10 mouse cellular contexts compared by ENCODE assay signal in the genomic region with DNA sequence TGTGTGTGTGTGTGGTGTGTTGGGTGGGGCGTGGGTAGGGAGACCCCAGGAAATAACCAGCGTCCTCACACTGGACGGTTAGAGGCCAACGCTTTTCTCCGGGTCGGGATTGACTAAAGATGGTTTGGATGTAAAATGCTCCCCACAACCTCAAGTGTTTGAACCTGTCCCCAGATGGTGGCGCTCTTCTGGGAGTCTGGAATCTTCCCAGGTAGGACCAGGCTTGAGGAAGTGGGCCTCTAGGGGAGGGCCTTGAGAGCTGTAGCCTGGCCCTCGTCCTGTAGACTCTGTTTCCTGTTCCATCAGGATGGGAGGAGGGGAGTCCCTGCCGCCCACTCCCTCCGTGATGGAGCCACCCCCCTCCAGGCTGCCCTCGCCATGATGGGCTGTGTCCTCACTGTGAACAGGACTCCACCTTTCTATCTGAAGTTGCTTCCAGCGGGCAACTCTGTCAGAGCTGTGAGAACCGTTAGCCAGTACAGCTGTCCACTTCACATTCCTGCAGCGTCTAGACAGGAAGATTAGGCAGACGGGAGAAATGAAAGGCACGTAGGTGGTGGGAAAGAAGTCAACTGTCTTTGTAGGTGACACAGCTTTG.
DNase-seq lines count a peak whose midpoint lies in the region; ATAC-seq and TF ChIP-seq lines count a peak whose summit lies in the region.
"Had no signal": no experiment of that assay in that cellular context is flagged by ENCODE, and none has a peak within 500 bp of the region (broad histone marks: within the 10 kb centered on the region; RNA-seq: fewer than 3 reads in every experiment).

No protein-coding gene starts in this region.

- H3K4me3 ChIP-seq in heart, adult 2 months: no peak overlapping the region
- no peak overlapping the region for H3K4me3 ChIP-seq in MEL (ENCODE audit: control insufficient read depth in 1 of 2, insufficient read depth in 1 of 2, low read depth in 2 of 2, low read length in 2 of 2)
- no peak overlapping the region for H3K4me3 ChIP-seq in embryonic fibroblast, embryonic 13.5 days (ENCODE audit: insufficient read depth, low read length)
- no peak overlapping the region for H3K4me3 ChIP-seq in limb, embryonic 11.5 days (ENCODE audit: low read depth, low read length)
- H3K4me3 ChIP-seq: layer of hippocampus, adult 2 months; midbrain, embryonic 13.5 days had no signal

- H3K4me2 ChIP-seq in limb, embryonic 11.5 days (ENCODE audit: low read depth, severe bottlenecking): no peak overlapping the region
- H3K4me2 ChIP-seq: midbrain, embryonic 13.5 days had no signal

- H3K36me3 ChIP-seq in heart, adult 2 months (ENCODE audit: control insufficient read depth, insufficient read depth, low read length): no peaks in the 10 kb centered on the region
- H3K36me3 ChIP-seq in MEL (ENCODE audit: control insufficient read depth in 1 of 2, insufficient read depth in 2 of 2, low read length in 2 of 2): no peaks in the 10 kb centered on the region
- no peaks in the 10 kb centered on the region for H3K36me3 ChIP-seq in limb, embryonic 11.5 days (ENCODE audit: control insufficient read depth, insufficient read depth, low read length)
- H3K36me3 ChIP-seq: midbrain, embryonic 13.5 days had no signal

- 0 out of 2 replicates have a peak, but pooled peaks have one; percentile 26 for ATAC-seq in limb, embryonic 11.5 days (ENCODE audit: insufficient number of reproducible peaks, low FRiP score, low TSS enrichment, low read depth)
- ATAC-seq: midbrain, embryonic 13.5 days had no signal

- peak overlapping the region; percentile 2; the same call in 1 of the 2 replicates for H3K27ac ChIP-seq in heart, adult 2 months
- H3K27ac ChIP-seq in MEL (ENCODE audit: control insufficient read depth, low read depth, low read length): no peak overlapping the region
- peak overlapping the region; percentile 82 for H3K27ac ChIP-seq in embryonic fibroblast, embryonic 13.5 days (ENCODE audit: insufficient read depth, low read length)
- peak overlapping the region; percentile 61; the same call in 1 of the 2 replicates for H3K27ac ChIP-seq in limb, embryonic 11.5 days (replicated peaks; ENCODE audit: low read depth, low read length)
- H3K27ac ChIP-seq: layer of hippocampus, adult 2 months; midbrain, embryonic 13.5 days had no signal

- peak in 1 of 2 experiments; percentile 60 for DNase-seq in heart, adult 2 months
- DNase-seq in heart, postnatal 25 days (ENCODE audit: low spot score): no peak
- no peak for DNase-seq in MEL (ENCODE audit: low read depth, low spot score)
- peak; percentile 42 for DNase-seq in limb, embryonic 11.5 days (ENCODE audit: low spot score)
- DNase-seq in MN1 (ENCODE audit: low spot score): no peak
- no peak for DNase-seq in T-cell, adult 2 months (ENCODE audit: low spot score)
- DNase-seq in testis, postnatal 14 days (ENCODE audit: low spot score): no peak

- H3K27me3 ChIP-seq in heart, adult 2 months (ENCODE audit: control insufficient read depth, insufficient read depth, low read length): no peaks in the 10 kb centered on the region
- no peaks in the 10 kb centered on the region for H3K27me3 ChIP-seq in MEL (ENCODE audit: control insufficient read depth in 1 of 2, insufficient read depth in 2 of 2, low read length in 2 of 2)
- no peaks in the 10 kb centered on the region for H3K27me3 ChIP-seq in limb, embryonic 11.5 days (ENCODE audit: control insufficient read depth, insufficient read depth, low read length)
- H3K27me3 ChIP-seq: midbrain, embryonic 13.5 days had no signal

- no peaks in the 10 kb centered on the region for H3K79me2 ChIP-seq in heart, adult 2 months (replicated peaks; ENCODE audit: control insufficient read depth, insufficient read depth, low read length)
- H3K79me2 ChIP-seq in MEL (ENCODE audit: control insufficient read depth, insufficient read depth, low read length, poor library complexity): no peaks in the 10 kb centered on the region

- TF ChIP-seq CTCF in heart, adult 2 months (IDR thresholded peaks at IDR 0.05): peak; percentile 29
- TF ChIP-seq CTCF in MEL (IDR thresholded peaks at IDR 0.05 in 2 of 3, conservative IDR thresholded peaks at IDR 0.05 in 1 of 3; ENCODE audit: control insufficient read depth in 1 of 3, insufficient read depth in 1 of 3, low read depth in 2 of 3, low read length in 3 of 3, poor library complexity in 1 of 3, severe bottlenecking in 1 of 3): peak in 2 of 3 experiments; percentile 7 to 16; a peak in 2 of 6 replicates
- TF ChIP-seq CTCF in embryonic fibroblast, embryonic 13.5 days (IDR thresholded peaks at IDR 0.05; ENCODE audit: borderline replicate concordance, insufficient read depth, low read length): no peak

- TF ChIP-seq POLR2A in heart, adult 2 months (IDR thresholded peaks at IDR 0.05; ENCODE audit: insufficient read depth, low read depth, low read length): no peak
- no peak for TF ChIP-seq POLR2A in MEL (IDR thresholded peaks at IDR 0.05; ENCODE audit: control insufficient read depth in 1 of 2, insufficient read depth in 1 of 2, low read depth in 1 of 2, low read length in 2 of 2, poor library complexity in 1 of 2)
- TF ChIP-seq POLR2A in embryonic fibroblast, embryonic 13.5 days (IDR thresholded peaks at IDR 0.05; ENCODE audit: low read depth, low read length): no peak

- intact Hi-C loops in heart, adult 2 months (cut with DNase I): no loop called here
- intact Hi-C loops in heart, postnatal 25 days (cut with DNase I): no loop called here

- no peak for TF ChIP-seq RAD21 in MEL (IDR thresholded peaks at IDR 0.05; ENCODE audit: low read depth, low read length)

- H3K9ac ChIP-seq in heart, adult 2 months (ENCODE audit: low read depth, low read length): no peak overlapping the region
- H3K9ac ChIP-seq in MEL (ENCODE audit: control insufficient read depth, low read depth, low read length, poor library complexity, severe bottlenecking): no peak overlapping the region
- no peak overlapping the region for H3K9ac ChIP-seq in limb, embryonic 11.5 days (ENCODE audit: low read length)
- H3K9ac ChIP-seq: midbrain, embryonic 13.5 days had no signal

- peaks cover 13% of the 10 kb centered on the region for H3K4me1 ChIP-seq in heart, adult 2 months (ENCODE audit: control insufficient read depth, insufficient read depth, low read length)
- no peaks in the 10 kb centered on the region for H3K4me1 ChIP-seq in MEL (ENCODE audit: control insufficient read depth in 1 of 2, insufficient read depth in 2 of 2, low read length in 2 of 2)
- peaks cover 11% of the 10 kb centered on the region; the same call in 1 of the 2 replicates for H3K4me1 ChIP-seq in embryonic fibroblast, embryonic 13.5 days (ENCODE audit: control insufficient read depth, insufficient read depth, low read length)
- H3K4me1 ChIP-seq in limb, embryonic 11.5 days (ENCODE audit: control insufficient read depth, insufficient read depth, low read length): peaks cover 3% of the 10 kb centered on the region

- WGBS in heart, adult 2 months: 45% methylated on average over 16 of the region's 16 CpGs
- WGBS in limb, embryonic 11.5 days: 50% methylated on average over 16 of the region's 16 CpGs

- TF ChIP-seq EP300 in heart, adult 2 months (IDR thresholded peaks at IDR 0.05; ENCODE audit: insufficient read depth, low read depth, low read length): peak; percentile 73
- TF ChIP-seq EP300 in MEL (IDR thresholded peaks at IDR 0.05; ENCODE audit: low read depth in 1 of 2, low read length in 2 of 2): no peak

- no peaks in the 10 kb centered on the region for H3K9me3 ChIP-seq in MEL (replicated peaks; ENCODE audit: insufficient read depth, low read length)
- no peaks in the 10 kb centered on the region for H3K9me3 ChIP-seq in limb, embryonic 11.5 days (ENCODE audit: control insufficient read depth, low read length)
- H3K9me3 ChIP-seq: midbrain, embryonic 13.5 days had no signal

TF ChIP-seq in MEL, 35 proteins besides CTCF, POLR2A, EP300 and RAD21:
- TF ChIP-seq MEF2A (IDR thresholded peaks at IDR 0.05; ENCODE audit: extremely low read depth, insufficient replicate concordance, low read depth, low read length, poor library complexity, severe bottlenecking): no peak
- TF ChIP-seq BHLHE40 (IDR thresholded peaks at IDR 0.05; ENCODE audit: borderline replicate concordance, low read depth, low read length): no peak
